Mouse (Mus musculus): ENCODE measurements around the gene Ak4.

- TF ChIP-seq EP300 (IDR thresholded peaks at IDR 0.05) (no peak), CTCF (IDR thresholded peaks at IDR 0.05) (no peak)
Observed at GRCm38 (mm10) chr4:101419151-101419910, at the start of gene Ak4.
